Comparison of ENCODE assay signal across 8 mouse cellular contexts in genomic region chr17:71598659-71599554, GRCm38 (mm10). TPM values are rescaled to one million over a fixed set of nuclear protein-coding genes. Genes with fewer than 3 reads are reported as not detected.
DNase-seq lines count a peak whose midpoint lies in the region; ATAC-seq lines count a peak whose summit lies in the region.

No protein-coding gene starts in this region.

- ATAC-seq in forebrain, embryonic 14.5 days = peak; percentile 98
- ATAC-seq in neural tube, embryonic 15.5 days (ENCODE audit: low FRiP score) = peak; percentile 98

- H3K36me3 ChIP-seq in forebrain, embryonic 14.5 days (ENCODE audit: control insufficient read depth, insufficient read depth, low read length) = no peaks in the 10 kb centered on the region
- no peaks in the 10 kb centered on the region for H3K36me3 ChIP-seq in neural tube, embryonic 15.5 days

- DNase-seq in ES-CJ7 (ENCODE audit: low read depth, low spot score) = peak; percentile 96
- peak; percentile 89 for DNase-seq in cerebellum, adult 11 months
- DNase-seq in forebrain, embryonic 14.5 days (ENCODE audit: low spot score) = peak; percentile 95
- peak; percentile 82 to 85 for DNase-seq in heart, postnatal 14 days
- peak; percentile 91 for DNase-seq in layer of hippocampus, adult 11-12 months (ENCODE audit: low spot score)
- DNase-seq in lung, adult 18-20 months = peak; percentile 91 to 92
- DNase-seq in testis, postnatal 14 days (ENCODE audit: low spot score) = peak; percentile 91

- intact Hi-C loops in heart, postnatal 14 days (cut with DNase I) = no loop called here

- WGBS in forebrain, embryonic 14.5 days = 5% methylated on average over 42 of the region's 42 CpGs
- 7% methylated on average over 42 of the region's 42 CpGs for WGBS in neural tube, embryonic 15.5 days

- H3K4me2 ChIP-seq in forebrain, embryonic 14.5 days (ENCODE audit: low read length) = peak overlapping the region; percentile 90
- peak overlapping the region; percentile 84 for H3K4me2 ChIP-seq in neural tube, embryonic 15.5 days

- H3K27me3 ChIP-seq in forebrain, embryonic 14.5 days (replicated peaks; ENCODE audit: control insufficient read depth, insufficient read depth, low read length) = no peaks in the 10 kb centered on the region
- H3K27me3 ChIP-seq in neural tube, embryonic 15.5 days (replicated peaks) = peaks cover 8% of the 10 kb centered on the region; the same call in 1 of the 2 replicates

- peak overlapping the region; percentile 66; the same call in 1 of the 2 replicates for H3K27ac ChIP-seq in forebrain, embryonic 14.5 days (ENCODE audit: low read depth, low read length)
- H3K27ac ChIP-seq in neural tube, embryonic 15.5 days (replicated peaks) = peak overlapping the region; percentile 82

- H3K9me3 ChIP-seq in forebrain, embryonic 14.5 days (replicated peaks; ENCODE audit: control insufficient read depth, low read length) = no peaks in the 10 kb centered on the region
- no peaks in the 10 kb centered on the region for H3K9me3 ChIP-seq in neural tube, embryonic 15.5 days (replicated peaks)

- H3K9ac ChIP-seq in forebrain, embryonic 14.5 days (ENCODE audit: low read length) = peak overlapping the region; percentile 75
- peak overlapping the region; percentile 70 for H3K9ac ChIP-seq in neural tube, embryonic 15.5 days (replicated peaks)

- H3K4me3 ChIP-seq in forebrain, embryonic 14.5 days (ENCODE audit: low read depth, low read length) = peak overlapping the region; percentile 70
- H3K4me3 ChIP-seq in neural tube, embryonic 15.5 days (replicated peaks) = peak overlapping the region; percentile 80

- H3K4me1 ChIP-seq in forebrain, embryonic 14.5 days (ENCODE audit: control insufficient read depth, insufficient read depth, low read length) = peaks cover 18% of the 10 kb centered on the region
- H3K4me1 ChIP-seq in neural tube, embryonic 15.5 days = peaks cover 31% of the 10 kb centered on the region

RNA-seq across cellular contexts. Expression of gene Wdr43, which starts 16.8 kb away (rescaled TPM):
- polyA plus RNA-seq in forebrain, embryonic 14.5 days (2014; fragmentation: Nextera tagmentation; extraction: Ambion mirVana) = 56.6 and 63.7 TPM in 2 replicates
- total RNA-seq in heart, postnatal 14 days (2021) = 10 to 100 TPM; 20.5 to 20.8 TPM
- 38.0 and 52.0 TPM in 2 replicates for polyA plus RNA-seq in neural tube, embryonic 15.5 days (2015; fragmentation: Nextera tagmentation; extraction: Ambion mirVana)

RNA-seq across cellular contexts. Expression of gene Spdya, which starts 47.0 kb away (rescaled TPM):
- 1.4 and 1.7 TPM in 2 replicates for polyA plus RNA-seq in forebrain, embryonic 14.5 days (2014; fragmentation: Nextera tagmentation; extraction: Ambion mirVana)
- total RNA-seq in heart, postnatal 14 days (2021) = not detected
- polyA plus RNA-seq in neural tube, embryonic 15.5 days (2015; fragmentation: Nextera tagmentation; extraction: Ambion mirVana) = 1.1 and 1.3 TPM in 2 replicates

Comparison
In these comparisons a context has a peak if more than half of its experiments do, and no peak if none do; other contexts are left out.
1. Peak in every context shown above with its lines: DNase-seq, ATAC-seq, H3K4me3 ChIP-seq and H3K27ac ChIP-seq.